Mouse (Mus musculus) thymus, postnatal 4 days (tissue): Measurements from ENCODE around the gene 4933424G06Rik.

Experiments used
- DNase-seq: peaks from one replicate; pipeline ENCODE4 v3.0.0; 2021

4933424G06Rik gene

DNA sequence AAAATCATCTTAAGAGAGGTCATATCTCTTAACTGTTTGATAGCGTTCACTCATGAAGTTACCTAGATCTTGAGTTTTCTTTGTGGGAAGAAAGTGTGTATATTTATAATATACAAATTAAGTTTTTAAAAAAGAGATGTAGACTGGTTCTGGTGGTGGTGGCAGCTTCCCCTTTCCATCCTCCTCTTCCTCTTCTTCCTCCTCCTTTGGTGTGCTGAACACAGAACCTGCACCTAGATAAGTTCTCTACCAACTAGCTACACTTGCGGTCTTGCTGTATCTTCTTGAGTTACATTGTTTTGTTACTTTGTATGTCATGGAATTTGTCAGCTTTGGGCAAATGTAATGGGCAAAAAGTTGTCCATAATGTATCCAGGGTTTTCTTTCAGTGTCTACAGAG, 1.2 kb downstream of the 4933424G06Rik start:
- no peak for DNase-seq

- DNase-seq: no peak
Measured at GRCm38 (mm10) chr1:36714311-36714710, 4.4 kb downstream of the 4933424G06Rik start, which contains the start of gene Actr1b. TSS of gene Actr1b (minus strand) at chr1:36714422.

- no peak for DNase-seq
Measured at GRCm38 (mm10) chr1:36718786-36719185, 8.8 kb downstream of the 4933424G06Rik start.

- peak; percentile 35 for DNase-seq
Measured at GRCm38 (mm10) chr1:36723146-36724056, 13.5 kb downstream of the 4933424G06Rik start.

- no peak for DNase-seq
Measured at GRCm38 (mm10) chr1:36724057-36724431, 14.1 kb downstream of the 4933424G06Rik start.

DNA sequence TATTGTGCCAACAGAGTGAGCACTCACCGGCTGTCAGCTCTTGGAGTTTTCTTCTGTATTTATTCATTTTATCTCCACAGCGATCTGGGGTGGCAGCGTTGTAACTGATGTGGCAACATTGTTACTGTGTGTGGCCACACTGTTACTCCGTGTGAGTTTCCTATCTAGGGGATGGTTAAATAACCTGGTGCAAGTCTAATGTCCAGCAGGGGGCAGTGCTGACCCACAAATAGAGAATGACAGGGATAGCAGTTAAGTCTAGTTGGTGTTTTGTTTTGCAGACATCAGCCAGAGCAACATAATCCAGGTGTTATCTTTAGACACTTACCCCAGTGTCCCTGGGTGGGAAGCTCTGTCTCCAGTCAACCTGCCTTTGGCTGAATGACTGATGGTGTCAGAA, 27.4 kb downstream of the 4933424G06Rik start:
- peak; percentile 92 for DNase-seq

DNA sequence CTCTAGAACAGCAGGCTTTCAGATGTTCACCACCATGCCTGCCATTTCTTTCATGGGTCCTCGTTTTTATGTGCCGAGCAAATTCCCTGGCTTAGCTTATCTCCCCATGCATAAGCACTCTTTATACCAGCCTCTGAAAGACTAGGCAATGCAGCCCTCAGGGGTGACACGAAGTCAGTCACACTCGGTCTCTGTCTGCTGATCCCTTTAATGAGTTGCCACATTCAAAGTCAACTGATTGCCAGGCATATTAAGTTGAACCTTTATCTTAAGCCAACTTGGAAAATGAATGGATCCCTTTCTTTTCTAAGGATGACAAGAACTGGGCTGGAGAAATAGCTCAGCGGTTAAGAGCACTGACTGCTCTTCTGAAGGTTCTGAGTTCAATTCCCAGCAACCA, 29.3 kb downstream of the 4933424G06Rik start:
- DNase-seq: no peak

DNA sequence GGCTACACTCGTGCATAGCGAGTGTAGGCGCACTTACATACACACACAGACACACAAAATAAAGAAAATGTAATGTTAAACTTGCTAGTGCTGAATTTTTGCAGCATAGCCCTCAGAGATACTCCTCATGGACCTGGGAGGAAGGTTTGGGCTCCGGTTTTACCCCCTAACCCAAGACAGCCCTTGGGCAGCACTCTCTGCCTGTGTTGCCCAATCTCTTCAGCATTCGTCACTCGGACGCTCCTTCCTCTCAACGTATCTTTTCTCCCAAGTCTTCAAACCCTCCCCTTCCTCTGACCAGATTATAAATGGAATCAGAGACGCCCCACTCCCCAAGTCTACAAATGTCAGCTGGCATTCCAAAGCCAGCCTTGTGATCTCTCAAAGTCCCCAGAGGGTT, 33.1 kb downstream of the 4933424G06Rik start:
- no peak for DNase-seq

DNA sequence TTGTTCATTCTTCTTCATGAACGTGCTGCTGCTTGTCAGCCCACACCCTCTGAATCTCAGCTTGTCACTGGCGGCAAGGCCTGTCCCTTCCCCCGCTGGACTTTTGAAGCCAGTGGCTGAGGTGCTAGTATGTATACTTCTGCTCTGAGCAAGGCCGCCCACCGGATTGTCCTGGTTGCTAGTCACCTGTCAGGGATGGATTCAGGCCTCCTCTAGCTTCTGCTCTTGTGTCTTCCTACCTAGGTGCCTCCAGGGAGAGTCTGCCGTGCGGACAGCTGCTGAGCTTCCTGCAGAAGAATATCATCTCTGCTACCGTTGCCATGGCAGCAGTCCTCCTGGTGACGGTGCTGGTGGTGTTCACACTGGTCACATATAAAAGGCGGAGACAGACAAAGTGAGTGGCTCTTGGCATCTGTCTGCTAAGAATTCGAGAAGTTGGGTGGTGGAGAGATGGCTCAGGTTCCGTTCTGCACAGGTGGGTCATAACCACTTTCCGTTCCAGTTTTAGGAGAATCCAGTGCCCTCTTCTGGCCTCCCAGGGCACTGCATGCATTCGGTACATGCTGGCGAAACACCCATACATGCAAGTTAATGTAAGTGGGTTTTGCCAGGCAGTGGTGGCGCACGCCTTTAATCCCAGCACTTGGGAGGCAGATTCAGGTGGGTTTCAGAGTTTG, 34.5 kb downstream of the 4933424G06Rik start:
- peak; percentile 90 for DNase-seq

DNA sequence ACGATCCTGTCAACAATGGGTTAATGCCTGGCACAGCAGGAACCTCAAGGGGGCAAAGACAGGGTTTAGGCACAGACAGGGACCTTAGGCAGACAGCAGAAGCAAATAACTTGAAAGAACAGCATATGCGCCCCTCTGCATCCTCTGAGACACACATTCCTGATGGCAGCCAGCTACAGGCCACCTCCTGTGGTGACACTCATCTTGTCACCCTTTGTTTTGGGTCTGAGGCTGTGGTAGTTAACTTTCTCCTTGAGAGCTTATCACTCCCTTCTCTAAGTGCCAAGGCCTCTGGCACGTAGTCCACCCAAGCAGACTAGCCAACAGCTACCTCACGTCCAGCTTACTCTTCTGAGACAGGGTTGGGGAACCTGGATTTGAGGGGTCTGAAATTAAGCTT, 35.7 kb downstream of the 4933424G06Rik start:
- DNase-seq: no peak

GRCm38 (mm10) chr1:36746452-36746851, 36.5 kb downstream of the 4933424G06Rik start:
- peak; percentile 87 for DNase-seq

DNA sequence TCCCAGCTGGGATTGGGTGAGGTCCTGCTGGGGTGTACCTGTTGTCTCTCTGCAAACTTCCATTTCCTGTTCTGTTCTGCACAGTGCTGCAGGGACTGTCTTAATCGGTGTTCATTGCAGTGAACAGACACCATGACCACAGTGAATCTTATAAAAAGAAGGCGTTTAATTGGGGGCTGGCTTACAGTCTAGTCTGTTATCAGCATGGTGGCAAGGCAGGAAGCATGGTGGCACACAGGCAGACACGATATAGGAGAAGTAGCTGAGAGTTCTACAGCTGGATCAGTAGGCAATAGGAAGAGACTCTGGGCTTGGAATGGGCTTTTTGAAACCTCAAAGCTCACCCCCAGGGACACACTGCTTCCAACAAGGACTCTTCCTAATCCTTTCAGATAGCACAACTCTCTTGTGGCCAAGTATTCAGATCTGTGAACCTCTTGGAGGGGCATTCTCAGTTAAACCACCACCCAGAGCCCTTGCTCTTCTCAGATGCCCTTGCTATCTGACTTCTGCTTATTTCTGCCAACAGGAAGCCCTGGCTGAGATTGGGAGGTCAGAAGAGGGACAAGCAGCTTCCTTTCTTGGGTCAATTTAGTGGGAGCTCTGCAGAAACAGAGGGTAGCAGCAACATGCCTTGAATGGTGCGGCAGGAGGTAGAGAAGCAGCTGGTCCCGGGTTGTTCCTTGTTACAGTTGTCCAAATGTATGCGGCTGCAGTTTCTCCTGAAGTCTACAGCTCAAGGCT, 44.2 kb downstream of the 4933424G06Rik start:
- DNase-seq: no peak

DNA sequence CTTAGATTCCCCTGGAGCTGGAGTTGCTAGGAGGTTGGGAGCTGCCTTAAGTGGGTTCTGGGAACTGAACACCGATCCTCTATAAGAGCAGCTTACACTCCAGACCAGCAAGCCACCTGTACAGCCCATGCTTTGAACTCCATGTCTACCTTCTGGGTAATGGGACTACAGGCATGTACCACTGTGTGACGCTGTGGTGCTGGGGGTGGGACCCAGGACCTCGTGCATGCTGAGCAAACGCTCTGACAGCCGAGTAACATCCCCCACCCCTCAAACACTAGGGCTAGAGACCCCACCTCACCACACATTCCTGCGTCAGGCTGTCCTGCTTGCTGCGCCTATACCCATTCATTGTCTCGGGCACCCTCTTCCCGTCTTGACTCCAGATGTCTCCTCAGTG, 48.6 kb downstream of the 4933424G06Rik start:
- peak; percentile 9 for DNase-seq

DNA sequence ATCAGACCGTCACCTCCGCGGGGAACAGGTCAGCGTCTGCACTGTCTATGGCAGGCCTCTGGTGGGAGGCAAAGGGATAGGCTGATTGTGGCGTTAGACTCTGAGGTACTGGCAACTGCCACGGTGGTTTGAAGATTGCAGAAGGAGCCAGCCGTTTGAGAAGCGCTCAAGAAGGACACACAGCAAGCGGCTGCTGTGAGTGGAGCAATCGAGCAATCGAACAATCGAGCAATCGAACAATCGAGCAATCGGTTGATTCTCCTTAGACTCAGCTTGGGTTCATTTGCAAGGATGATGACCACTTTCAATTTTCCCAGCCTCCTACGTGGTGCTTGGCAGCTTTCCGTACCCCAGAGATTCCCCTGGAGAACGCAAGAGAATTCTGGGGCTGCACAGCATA, 49.1 kb downstream of the 4933424G06Rik start:
- peak; percentile 5 for DNase-seq

GRCm38 (mm10) chr1:36760401-36760800, 50.5 kb downstream of the 4933424G06Rik start:
- DNase-seq: peak; percentile 21

DNA sequence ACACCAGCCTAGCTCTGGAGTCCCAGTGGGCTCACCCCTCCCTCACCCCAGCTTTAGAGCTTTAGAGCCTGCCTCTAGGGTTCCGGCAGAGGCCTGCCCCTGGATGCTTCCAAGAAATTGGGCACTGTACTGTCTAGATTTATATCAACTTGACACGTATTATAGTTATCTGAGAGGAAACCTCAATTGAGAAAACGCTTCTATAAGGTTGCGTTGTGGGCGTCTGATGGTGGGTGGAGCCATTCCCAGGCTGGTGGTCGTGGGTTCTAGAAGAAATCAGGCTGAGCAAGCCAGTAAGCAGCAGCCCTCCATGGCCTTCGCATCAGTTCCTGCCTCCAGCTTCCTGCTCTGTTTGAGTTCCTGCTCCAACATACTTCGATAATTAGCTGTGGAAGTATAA, 51.1 kb downstream of the 4933424G06Rik start:
- DNase-seq: no peak

GRCm38 (mm10) chr1:36761568-36761967, 51.6 kb downstream of the 4933424G06Rik start, which contains the start of gene Zap70:
TSS of gene Zap70 (plus strand) at chr1:36761798.
- DNase-seq: peak; percentile 73

DNA sequence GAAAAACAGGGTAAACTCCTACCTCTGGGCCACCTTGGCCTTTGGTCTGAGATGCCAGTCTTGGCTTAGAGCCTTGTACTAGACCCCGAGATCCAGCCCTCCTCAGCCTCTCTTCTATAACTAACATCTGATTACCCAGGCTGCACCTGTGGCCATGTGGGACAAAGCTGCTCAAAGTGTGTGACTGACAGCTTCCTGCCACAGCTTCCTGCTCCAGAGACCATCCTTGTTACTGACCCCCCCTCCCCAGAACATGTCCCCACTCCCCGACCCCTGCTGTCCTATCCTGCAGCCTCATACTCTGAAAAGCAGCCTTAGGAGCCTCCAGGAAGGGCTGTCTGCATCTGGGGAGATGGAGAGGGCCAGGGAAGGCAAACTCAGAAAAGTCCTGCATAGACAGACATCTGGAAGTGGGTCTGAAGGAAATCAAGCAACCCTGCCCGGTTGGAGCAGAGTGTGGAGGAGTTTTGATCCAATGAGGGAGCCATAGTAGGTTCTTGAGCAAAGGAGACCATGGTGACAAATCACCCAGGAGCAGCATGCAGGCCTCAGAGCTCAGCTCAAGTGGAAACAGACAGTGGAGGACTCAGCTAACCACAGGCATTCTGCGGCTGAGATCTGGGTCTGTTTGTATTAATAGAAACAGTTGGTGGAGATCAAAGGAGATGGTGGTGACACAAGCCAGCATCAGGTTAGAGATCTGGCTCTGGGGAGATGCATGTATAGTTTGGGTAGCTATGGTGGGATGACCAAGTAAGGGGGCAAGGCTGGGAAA, 56.7 kb downstream of the 4933424G06Rik start:
- peak; percentile 64 for DNase-seq

DNA sequence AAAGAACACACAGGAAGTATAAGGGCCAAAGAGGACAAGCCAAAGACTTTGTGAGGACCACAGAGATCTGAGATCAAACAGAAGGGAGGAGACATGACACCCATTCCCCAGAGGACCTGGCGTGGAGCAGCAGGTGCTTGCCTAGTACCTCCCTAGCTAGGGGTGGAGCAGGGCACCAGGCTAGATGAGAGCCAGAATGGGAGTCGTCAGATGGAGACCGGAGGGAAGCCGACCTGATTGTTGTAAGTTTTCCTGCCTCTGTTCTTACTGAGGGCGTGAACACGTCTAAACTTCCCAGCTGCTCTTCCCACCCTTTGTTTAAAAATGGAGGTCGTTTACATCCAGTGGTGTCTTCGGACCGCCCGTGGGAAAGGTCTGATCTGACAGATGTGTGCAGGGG, 57.4 kb downstream of the 4933424G06Rik start:
- DNase-seq: peak; percentile 51

GRCm38 (mm10) chr1:36768786-36769185, 58.8 kb downstream of the 4933424G06Rik start:
- DNase-seq: no peak

GRCm38 (mm10) chr1:36769951-36770350, 60.0 kb downstream of the 4933424G06Rik start:
- DNase-seq: no peak

DNA sequence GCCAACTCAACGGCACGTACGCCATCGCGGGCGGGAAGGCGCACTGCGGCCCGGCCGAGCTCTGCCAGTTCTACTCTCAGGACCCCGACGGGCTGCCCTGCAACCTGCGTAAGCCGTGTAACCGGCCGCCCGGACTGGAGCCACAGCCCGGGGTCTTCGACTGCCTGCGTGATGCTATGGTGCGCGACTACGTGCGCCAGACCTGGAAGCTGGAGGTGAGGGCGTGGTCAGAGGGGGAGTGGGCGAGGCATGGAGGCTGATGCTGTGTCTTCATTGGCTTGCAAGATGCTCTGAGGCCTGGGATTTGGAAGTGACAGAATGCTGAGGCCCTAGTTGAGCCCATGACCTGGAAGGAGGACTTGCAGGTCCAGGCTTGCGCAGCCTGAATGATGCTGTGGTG, 61.0 kb downstream of the 4933424G06Rik start:
- DNase-seq: peak; percentile 58
